Mouse (Mus musculus): ENCODE measurements around the gene Rras2.

- TF ChIP-seq POLR2A (IDR thresholded peaks at IDR 0.05; ENCODE audit: insufficient read depth, low read depth, low read length) (no peak), CTCF (IDR thresholded peaks at IDR 0.05; ENCODE audit: insufficient read depth, low read depth, low read length) (no peak)
Observed at GRCm38 (mm10) chr7:114087986-114088385, 29.6 kb downstream of the Rras2 start.

All from olfactory bulb, adult 2 months (tissue).